Mouse (Mus musculus): ENCODE data around the gene Kcnk10. TPM values are rescaled to one million over a fixed set of nuclear protein-coding genes. Genes with fewer than 3 reads are reported as not detected.

Gene Kcnk10
- polyA plus RNA-seq, 1 experiment from 2014 or later, result 50.8 TPM

DNA sequence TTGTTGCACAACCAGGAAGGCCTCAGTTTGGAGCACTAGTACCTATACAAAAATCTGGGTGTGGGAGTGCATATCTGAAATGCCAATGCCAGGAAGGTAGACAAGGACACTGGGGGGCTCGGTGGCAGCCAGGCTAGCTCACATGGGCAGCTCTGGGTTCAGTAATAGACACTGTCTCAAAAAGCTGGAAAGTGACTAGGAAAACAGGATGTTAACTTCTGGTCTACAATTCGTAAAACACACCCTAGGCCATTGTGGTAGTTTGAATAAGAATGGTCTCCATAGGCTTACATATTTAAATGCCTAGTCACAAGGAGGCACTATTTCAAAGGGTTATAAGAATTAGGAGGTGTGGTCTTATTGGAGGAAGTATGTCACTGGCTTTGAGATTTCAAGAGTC lies 12.9 kb upstream of the Kcnk10 start:
- H3K4me3 ChIP-seq, result no peak overlapping the region
- H3K27ac ChIP-seq, result no peak overlapping the region
- no peaks in the 10 kb centered on the region for H3K27me3 ChIP-seq (replicated peaks)
- ATAC-seq (replicated peaks), result no peak
- WGBS, result 94% methylated on average over 2 of the region's 2 CpGs
- H3K9ac ChIP-seq, result no peak overlapping the region
- no peaks in the 10 kb centered on the region for H3K9me3 ChIP-seq
- H3K4me2 ChIP-seq, result no peak overlapping the region
- no peaks in the 10 kb centered on the region for H3K4me1 ChIP-seq
- no peaks in the 10 kb centered on the region for H3K36me3 ChIP-seq (replicated peaks)

DNA sequence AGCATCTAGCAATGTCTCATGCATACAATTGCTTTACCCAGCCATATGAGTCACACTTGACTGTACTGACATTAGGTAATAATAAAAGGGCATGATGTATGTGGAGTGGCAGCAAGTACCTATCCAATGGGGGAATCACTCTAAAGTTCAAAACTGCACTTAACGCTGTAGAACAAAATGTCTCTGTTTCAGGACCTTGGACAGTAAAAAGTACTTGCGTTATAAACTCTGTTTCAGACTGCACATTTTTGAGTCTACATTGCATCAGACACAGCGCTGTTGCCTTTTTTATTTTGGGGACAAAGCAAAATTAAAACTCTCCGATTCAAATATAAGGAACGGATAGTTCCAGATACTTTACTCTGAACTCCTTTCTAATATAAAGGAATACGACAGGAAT lies 10.5 kb upstream of the Kcnk10 start:
- Histone ChIP-seq H3K4me1 (no peaks in the 10 kb centered on the region), H3K9me3 (no peaks in the 10 kb centered on the region), H3K27me3 (replicated peaks) (no peaks in the 10 kb centered on the region), H3K27ac (no peak overlapping the region), H3K4me3 (no peak overlapping the region), H3K4me2 (no peak overlapping the region), H3K9ac (no peak overlapping the region), H3K36me3 (replicated peaks) (no peaks in the 10 kb centered on the region)
- 74% methylated on average over 6 of the region's 6 CpGs for WGBS
- no peak for ATAC-seq (replicated peaks)

DNA sequence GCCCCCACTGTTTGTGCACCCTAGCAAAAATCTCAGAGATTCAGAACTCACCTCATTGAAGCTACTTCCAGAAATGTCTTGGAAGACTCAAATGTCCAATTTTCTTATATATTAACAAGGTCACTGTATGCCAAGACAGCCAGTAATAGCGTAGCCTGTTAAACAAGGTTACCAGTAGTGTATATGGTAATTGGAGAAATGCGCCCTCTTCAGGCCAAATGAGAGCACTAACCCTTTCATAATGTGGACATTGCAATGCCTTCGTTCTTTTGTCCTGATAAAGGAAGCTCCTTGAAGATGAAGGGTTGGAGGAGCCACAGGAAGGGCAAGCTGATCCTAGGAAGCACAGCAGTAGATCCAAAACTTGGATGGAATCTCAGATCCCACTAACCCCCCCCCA lies 7.2 kb upstream of the Kcnk10 start:
- no peak overlapping the region for H3K9ac ChIP-seq
- H3K4me1 ChIP-seq, result no peaks in the 10 kb centered on the region
- no peaks in the 10 kb centered on the region for H3K9me3 ChIP-seq
- no peak overlapping the region for H3K4me3 ChIP-seq
- WGBS, result 37% methylated on average over 3 of the region's 3 CpGs
- no peaks in the 10 kb centered on the region for H3K36me3 ChIP-seq (replicated peaks)
- no peak overlapping the region for H3K4me2 ChIP-seq
- no peak overlapping the region for H3K27ac ChIP-seq
- no peaks in the 10 kb centered on the region for H3K27me3 ChIP-seq (replicated peaks)
- ATAC-seq (replicated peaks), result no peak

GRCm38 (mm10) chr12:98575942-98576550 lies 2.1 kb downstream of the Kcnk10 start:
- Histone ChIP-seq H3K4me2 (peak overlapping the region; percentile 78), H3K9me3 (no peaks in the 10 kb centered on the region), H3K27ac (peak overlapping the region; percentile 94), H3K4me1 (peaks cover 54% of the 10 kb centered on the region), H3K36me3 (replicated peaks) (no peaks in the 10 kb centered on the region), H3K4me3 (peak overlapping the region; percentile 55), H3K27me3 (replicated peaks) (no peaks in the 10 kb centered on the region), H3K9ac (no peak overlapping the region)
- WGBS, result 70% methylated on average over 8 of the region's 8 CpGs
- no peak for ATAC-seq (replicated peaks)

GRCm38 (mm10) chr12:98575195-98575887 lies 2.8 kb downstream of the Kcnk10 start:
- WGBS, result 5% methylated on average over 17 of the region's 17 CpGs
- H3K9me3 ChIP-seq, result no peaks in the 10 kb centered on the region
- H3K27ac ChIP-seq, result peak overlapping the region; percentile 94
- H3K27me3 ChIP-seq (replicated peaks), result no peaks in the 10 kb centered on the region
- H3K4me1 ChIP-seq, result peaks cover 61% of the 10 kb centered on the region
- H3K4me3 ChIP-seq, result peak overlapping the region; percentile 55
- ATAC-seq (replicated peaks), result peak; percentile 15; the same call in 1 of the 2 replicates
- H3K36me3 ChIP-seq (replicated peaks), result no peaks in the 10 kb centered on the region
- H3K9ac ChIP-seq, result peak overlapping the region; percentile 73
- peak overlapping the region; percentile 78 for H3K4me2 ChIP-seq

DNA sequence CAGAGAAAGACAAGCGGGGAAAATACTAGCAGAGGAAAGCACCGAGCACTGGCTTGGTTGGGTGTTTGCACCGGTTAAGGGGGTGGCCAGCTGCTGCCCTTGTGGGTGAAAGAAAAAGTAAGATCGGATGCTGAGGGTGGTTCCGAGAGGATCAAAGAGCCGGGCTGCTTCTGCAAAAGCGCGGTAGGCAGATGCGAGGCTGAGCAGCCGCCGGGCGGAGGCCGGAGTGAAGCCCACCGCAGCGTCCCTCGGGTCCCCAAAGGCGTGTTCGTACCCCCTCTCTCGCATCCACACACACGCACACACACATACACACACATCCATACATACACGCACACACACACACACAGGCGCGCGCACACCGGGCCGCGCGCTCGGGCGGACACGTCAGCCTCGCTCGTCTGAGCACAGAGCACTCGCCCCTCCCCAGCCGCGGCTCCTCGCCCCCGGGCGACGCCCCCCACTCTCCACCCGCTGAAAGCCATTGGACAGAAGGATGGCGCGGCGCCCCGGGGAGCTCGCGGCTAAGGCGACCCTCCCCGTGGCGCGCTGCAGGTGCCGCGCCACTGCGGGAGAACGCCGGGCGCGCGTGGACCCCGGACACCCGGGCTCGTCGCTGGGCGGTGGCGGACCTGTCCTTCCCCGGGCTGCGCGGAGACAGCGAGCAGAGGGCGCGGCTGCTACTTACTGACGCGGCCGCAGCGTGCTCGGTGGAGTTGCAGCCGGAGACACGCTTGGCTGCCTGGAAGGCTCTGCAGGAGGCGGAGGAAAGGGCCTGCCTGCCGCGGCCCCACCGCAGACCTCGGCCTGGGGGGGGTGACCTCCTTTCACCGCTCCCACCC lies 3.5 kb downstream of the Kcnk10 start:
- peak overlapping the region; percentile 55 for H3K4me3 ChIP-seq
- WGBS, result 0% methylated on average over 67 of the region's 84 CpGs
- H3K9me3 ChIP-seq, result no peaks in the 10 kb centered on the region
- H3K27ac ChIP-seq, result peak overlapping the region; percentile 94
- no peaks in the 10 kb centered on the region for H3K36me3 ChIP-seq (replicated peaks)
- peak; percentile 91 for ATAC-seq (replicated peaks)
- H3K4me2 ChIP-seq, result peak overlapping the region; percentile 78
- H3K9ac ChIP-seq, result peak overlapping the region; percentile 73
- H3K27me3 ChIP-seq (replicated peaks), result no peaks in the 10 kb centered on the region
- peaks cover 69% of the 10 kb centered on the region for H3K4me1 ChIP-seq

DNA sequence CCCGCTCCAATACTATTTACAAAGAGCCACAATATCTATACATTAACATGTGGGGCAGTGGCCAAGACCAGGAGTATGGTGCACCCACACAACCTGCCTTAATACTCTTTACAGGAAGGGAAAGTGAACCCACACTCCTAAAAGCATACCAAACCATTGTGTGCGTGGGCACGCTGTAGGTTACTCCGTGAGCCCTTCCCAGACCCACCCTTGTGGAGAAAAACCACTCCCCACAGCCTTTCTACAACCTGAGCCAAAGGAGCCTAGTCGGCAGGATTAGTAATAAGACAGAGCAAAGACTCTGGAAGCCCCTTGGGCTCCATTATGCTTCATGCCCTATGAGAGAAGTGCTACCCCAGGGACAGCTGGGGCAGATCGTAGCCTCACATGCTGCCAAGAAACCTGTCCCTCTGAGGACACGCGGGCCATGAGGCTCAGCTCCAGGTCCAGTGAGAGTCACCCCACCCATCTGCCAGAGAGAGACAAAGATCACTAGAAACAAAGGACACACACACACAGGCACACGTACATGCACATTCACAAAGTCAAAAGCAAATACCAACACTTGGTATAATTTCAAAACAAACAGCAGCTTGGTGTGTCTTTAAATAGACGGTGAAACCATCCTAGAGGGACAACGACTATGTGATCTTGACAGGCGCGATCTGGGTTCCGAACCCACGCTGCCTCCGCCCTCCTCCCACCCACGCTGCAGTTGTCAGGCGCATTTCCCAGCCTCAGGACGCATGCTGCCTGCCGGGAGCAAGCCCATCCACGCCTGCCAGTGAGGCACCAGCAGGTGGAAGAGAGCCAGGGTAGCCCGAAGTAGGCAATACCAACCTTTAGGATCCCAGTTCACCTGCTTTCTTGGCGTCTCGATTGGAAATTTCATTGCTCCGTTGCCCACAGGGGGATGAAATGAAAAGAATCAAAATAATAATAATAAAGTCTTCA lies 4.5 kb downstream of the Kcnk10 start:
- Histone ChIP-seq H3K36me3 (replicated peaks) (no peaks in the 10 kb centered on the region), H3K4me1 (peaks cover 76% of the 10 kb centered on the region), H3K4me3 (peak overlapping the region; percentile 55), H3K27me3 (replicated peaks) (no peaks in the 10 kb centered on the region), H3K27ac (peak overlapping the region; percentile 94), H3K9me3 (no peaks in the 10 kb centered on the region), H3K9ac (peak overlapping the region; percentile 73), H3K4me2 (peak overlapping the region; percentile 78)
- 4% methylated on average over 25 of the region's 25 CpGs for WGBS
- ATAC-seq (replicated peaks), result peak; percentile 71

- no peak for ATAC-seq (replicated peaks)
- H3K9ac ChIP-seq, result peak overlapping the region; percentile 73
- peak overlapping the region; percentile 94 for H3K27ac ChIP-seq
- WGBS, result 32% methylated on average over 8 of the region's 8 CpGs
- H3K4me1 ChIP-seq, result peaks cover 77% of the 10 kb centered on the region
- peak overlapping the region; percentile 78 for H3K4me2 ChIP-seq
- H3K9me3 ChIP-seq, result no peaks in the 10 kb centered on the region
- no peaks in the 10 kb centered on the region for H3K27me3 ChIP-seq (replicated peaks)
- no peaks in the 10 kb centered on the region for H3K36me3 ChIP-seq (replicated peaks)
- H3K4me3 ChIP-seq, result peak overlapping the region; percentile 55
These were observed 6.0 kb downstream of the Kcnk10 start for GRCm38 (mm10) chr12:98571896-98572680.

- Histone ChIP-seq H3K36me3 (replicated peaks) (no peaks in the 10 kb centered on the region), H3K9ac (no peak overlapping the region), H3K27ac (no peak overlapping the region), H3K4me3 (no peak overlapping the region), H3K9me3 (no peaks in the 10 kb centered on the region), H3K27me3 (replicated peaks) (no peaks in the 10 kb centered on the region), H3K4me2 (0 out of 2 replicates have a peak overlapping the region, but pooled peaks have one; percentile 2), H3K4me1 (peaks cover 79% of the 10 kb centered on the region)
- ATAC-seq (replicated peaks), result no peak
- 84% methylated on average over 6 of the region's 6 CpGs for WGBS
These were observed 8.7 kb downstream of the Kcnk10 start for GRCm38 (mm10) chr12:98569380-98569779.

- Histone ChIP-seq H3K4me3 (no peak overlapping the region), H3K4me2 (no peak overlapping the region), H3K9ac (no peak overlapping the region), H3K36me3 (replicated peaks) (no peaks in the 10 kb centered on the region), H3K27ac (no peak overlapping the region), H3K27me3 (replicated peaks) (no peaks in the 10 kb centered on the region), H3K4me1 (peaks cover 90% of the 10 kb centered on the region), H3K9me3 (no peaks in the 10 kb centered on the region)
- 77% methylated on average over 6 of the region's 6 CpGs for WGBS
- ATAC-seq (replicated peaks), result no peak
These were observed 10.2 kb downstream of the Kcnk10 start for GRCm38 (mm10) chr12:98567877-98568276.

DNA sequence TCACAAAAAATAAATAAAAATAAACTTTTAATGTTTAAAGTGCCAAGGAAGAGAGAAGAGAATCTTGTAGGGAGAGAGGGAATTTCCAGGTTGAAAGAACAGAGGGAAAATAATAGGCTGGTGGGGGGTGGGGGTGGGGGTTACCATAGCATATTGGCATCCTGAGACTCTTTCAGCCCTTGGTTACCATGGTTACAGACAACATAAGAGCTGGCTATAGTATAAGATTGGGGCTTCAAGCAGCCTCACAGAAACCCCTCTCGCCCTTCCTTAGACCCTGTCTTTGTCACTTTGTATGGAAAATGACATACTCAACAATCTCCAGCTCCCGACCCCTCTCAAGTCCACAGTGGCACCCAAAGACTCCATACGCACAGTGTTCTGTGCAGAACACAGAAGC lies 13.7 kb downstream of the Kcnk10 start:
- peak overlapping the region; percentile 74 for H3K27ac ChIP-seq
- peak; percentile 43; the same call in 1 of the 2 replicates for ATAC-seq (replicated peaks)
- peaks cover 74% of the 10 kb centered on the region for H3K4me1 ChIP-seq
- 7% methylated on average over 3 of the region's 3 CpGs for WGBS
- no peaks in the 10 kb centered on the region for H3K9me3 ChIP-seq
- H3K27me3 ChIP-seq (replicated peaks), result no peaks in the 10 kb centered on the region
- no peak overlapping the region for H3K4me3 ChIP-seq
- H3K36me3 ChIP-seq (replicated peaks), result no peaks in the 10 kb centered on the region
- no peak overlapping the region for H3K9ac ChIP-seq
- peak overlapping the region; percentile 30; the same call in 1 of the 2 replicates for H3K4me2 ChIP-seq

Data from midbrain, embryonic 15.5 days (tissue).